Mouse (Mus musculus) hindbrain, embryonic 16.5 days (tissue): ENCODE results near the gene Gm45902. TPM values are rescaled to one million over a fixed set of nuclear protein-coding genes. Genes with fewer than 3 reads are reported as not detected.

Source experiments
- ATAC-seq: fragments of 200-750 bp; cut with Nextera tagmentation; 2 replicates; pipeline ENCODE4 v1.8.0; 2017; ENCODE audit warnings: moderate TSS enrichment, moderate library complexity
- H3K27ac ChIP-seq: fragments of 300-500 bp; sonication (generic); 2 replicates; pipeline ENCODE4 v1.5.1; 2014; ENCODE audit warnings: low read depth, mild to moderate bottlenecking, control low read depth, low read length, moderate library complexity
- H3K27me3 ChIP-seq: fragments of 300-500 bp; sonication (generic); replicated peaks from 2 replicates; pipeline ENCODE4 v1.6.1; 2014; ENCODE audit warnings: low read length; ENCODE audit not compliant: control insufficient read depth, insufficient read depth
- H3K36me3 ChIP-seq: fragments of 300-500 bp; sonication (generic); 2 replicates; pipeline ENCODE4 v1.6.1; 2014; ENCODE audit warnings: mild to moderate bottlenecking, low read length, moderate library complexity, mixed read lengths; ENCODE audit not compliant: control insufficient read depth, insufficient read depth
- H3K4me1 ChIP-seq: fragments of 300-500 bp; sonication (generic); 2 replicates; pipeline ENCODE4 v1.6.1; 2014; ENCODE audit warnings: low read depth, low read length; ENCODE audit not compliant: control insufficient read depth, insufficient read depth
- H3K4me2 ChIP-seq: fragments of 300-500 bp; sonication (generic); 2 replicates; pipeline ENCODE4 v1.6.1; 2014; ENCODE audit warnings: mild to moderate bottlenecking, low read length, control low read depth, moderate library complexity
- H3K4me3 ChIP-seq: fragments of 300-500 bp; sonication (generic); 2 replicates; pipeline ENCODE4 v1.5.1; 2014; ENCODE audit warnings: mild to moderate bottlenecking, low read length, control low read depth, moderate library complexity
- H3K9ac ChIP-seq: fragments of 300-500 bp; sonication (generic); 2 replicates; pipeline ENCODE4 v1.6.1; 2014; ENCODE audit warnings: low read depth, mild to moderate bottlenecking, control low read depth, low read length, moderate library complexity
- H3K9me3 ChIP-seq: fragments of 300-500 bp; sonication (generic); 2 replicates; pipeline ENCODE4 v1.6.1; 2014; ENCODE audit warnings: mild to moderate bottlenecking, low read length, moderate library complexity; ENCODE audit not compliant: control insufficient read depth
- WGBS: fragments of 180-500 bp; shearing (Covaris S2); extraction: QIAGEN DNeasy Blood & Tissue Kit; methylation state at CpG from one replicate; pipeline ENCODE4 v1.1.7; 2014; 5-methylcytosine and 5-hydroxymethylcytosine counted together
- polyA plus RNA-seq: library from polyadenylated mRNA; unstranded; fragments of >200 nt; fragmentation: Nextera tagmentation; extraction: Ambion mirVana; gene quantifications from 2 replicates; pipeline ENCODE4 v1.2.1, GENCODE M21; 2015

Gene Gm45902
- polyA plus RNA-seq: 5.8 and 8.2 TPM in 2 replicates

GRCm38 (mm10) chr2:3512552-3513454, at the start of gene Gm45902, which contains the start of the genes Hspa14 and Cdnf:
TSS of gene Gm45902 (minus strand) at chr2:3512790.
TSS of gene Hspa14 (minus strand) at chr2:3512814.
TSS of gene Cdnf (plus strand) at chr2:3513030.
- ATAC-seq: peak; percentile 100
- H3K36me3 ChIP-seq: peaks cover 13% of the 10 kb centered on the region
- WGBS: under 1% methylated on average over 60 of the region's 60 CpGs

GRCm38 (mm10) chr2:3546588-3546987, 34.0 kb upstream of the Gm45902 start:
- H3K9ac ChIP-seq: no peak overlapping the region
- no peak overlapping the region for H3K4me2 ChIP-seq
- no peak overlapping the region for H3K4me3 ChIP-seq
- H3K36me3 ChIP-seq: no peaks in the 10 kb centered on the region
- no peaks in the 10 kb centered on the region for H3K9me3 ChIP-seq
- 0% methylated on average over 4 of the region's 4 CpGs for WGBS
- ATAC-seq: peak; percentile 42; the same call in 1 of the 2 replicates
- H3K27me3 ChIP-seq: no peaks in the 10 kb centered on the region
- no peaks in the 10 kb centered on the region for H3K4me1 ChIP-seq
- no peak overlapping the region for H3K27ac ChIP-seq

More at GRCm38 (mm10) chr2:3512552-3513454, at the start of gene Gm45902, which contains the start of the genes Hspa14 and Cdnf:
- no peaks in the 10 kb centered on the region for H3K27me3 ChIP-seq
- peak within 1 kb of the TSS; percentile 87 for H3K9ac ChIP-seq
- H3K27ac ChIP-seq: peak within 1 kb of the TSS; percentile 87
- H3K9me3 ChIP-seq: no peaks in the 10 kb centered on the region
- H3K4me3 ChIP-seq: peak within 1 kb of the TSS; percentile 78
- peak within 1 kb of the TSS; percentile 73 for H3K4me2 ChIP-seq
- H3K4me1 ChIP-seq: peaks cover 15% of the 10 kb centered on the region

- no peak overlapping the region for H3K4me2 ChIP-seq
- no peaks in the 10 kb centered on the region for H3K9me3 ChIP-seq
- 75% methylated on average over 2 of the region's 2 CpGs for WGBS
- no peaks in the 10 kb centered on the region for H3K36me3 ChIP-seq
- no peak overlapping the region for H3K27ac ChIP-seq
- no peak for ATAC-seq
- no peak overlapping the region for H3K9ac ChIP-seq
- H3K4me3 ChIP-seq: no peak overlapping the region
- no peaks in the 10 kb centered on the region for H3K27me3 ChIP-seq
- no peaks in the 10 kb centered on the region for H3K4me1 ChIP-seq
These were observed 33.5 kb upstream of the Gm45902 start for GRCm38 (mm10) chr2:3546055-3546454.

DNA sequence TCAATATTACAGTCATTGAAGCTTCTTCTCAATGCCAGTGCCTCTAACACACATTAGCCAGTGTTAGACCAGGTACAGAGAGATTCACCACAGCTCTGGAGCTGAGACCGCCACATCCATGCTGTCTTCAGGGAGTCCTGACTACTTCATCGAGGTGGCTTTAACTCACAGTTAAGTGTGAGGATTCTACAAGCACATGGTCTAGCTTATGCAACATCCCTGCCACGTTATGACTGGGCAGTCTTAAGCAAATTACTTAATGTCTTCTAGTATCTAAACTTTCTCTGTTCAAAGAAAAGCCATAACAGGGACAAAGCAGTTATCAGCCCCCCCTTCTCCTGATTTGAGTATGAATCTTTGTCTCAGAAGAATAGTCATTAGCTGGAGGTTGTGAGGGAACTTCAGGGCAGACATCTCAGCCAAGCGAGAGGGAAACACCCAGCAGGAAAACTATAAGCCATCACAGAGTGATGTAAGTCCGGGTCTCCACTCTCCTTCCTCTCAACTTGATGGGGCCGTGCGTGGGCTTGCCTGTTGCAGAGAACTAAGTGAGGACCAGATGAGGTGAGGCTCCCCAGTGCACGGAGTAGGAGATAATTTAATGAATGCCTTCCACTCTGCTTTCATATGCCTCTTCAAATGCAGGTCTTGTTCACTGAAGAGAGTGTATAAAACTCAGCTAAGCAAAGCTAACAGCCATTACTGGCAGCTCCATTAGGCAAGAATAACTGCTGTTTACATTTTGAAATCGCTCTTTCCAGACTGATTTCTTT, 28.9 kb upstream of the Gm45902 start:
- 63% methylated on average over 9 of the region's 9 CpGs for WGBS
- Histone ChIP-seq H3K4me1 (no peaks in the 10 kb centered on the region), H3K4me2 (no peak overlapping the region), H3K27me3 (no peaks in the 10 kb centered on the region), H3K9ac (no peak overlapping the region), H3K4me3 (no peak overlapping the region), H3K36me3 (no peaks in the 10 kb centered on the region), H3K27ac (no peak overlapping the region), H3K9me3 (no peaks in the 10 kb centered on the region)
- no peak for ATAC-seq

DNA sequence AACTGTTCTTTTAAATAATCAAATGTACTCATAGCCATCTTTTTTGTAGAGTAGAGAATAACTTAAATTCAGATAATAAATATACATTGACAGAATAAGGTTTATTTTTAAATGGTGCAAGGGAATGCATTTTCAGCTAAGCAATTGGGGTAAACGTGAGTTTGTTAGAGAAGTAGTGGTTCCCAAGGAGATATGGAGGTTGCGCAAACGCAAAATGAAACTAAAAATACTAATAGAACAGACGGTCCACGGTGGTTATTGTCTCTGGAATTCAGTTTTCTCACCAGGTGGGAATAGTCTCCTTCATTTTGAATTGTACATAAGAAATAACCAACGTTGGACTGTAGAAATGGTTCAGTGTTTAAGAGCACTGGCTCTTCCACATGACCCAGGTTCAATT, 13.7 kb upstream of the Gm45902 start:
- no peak overlapping the region for H3K4me2 ChIP-seq
- 79% methylated on average over 6 of the region's 6 CpGs for WGBS
- no peaks in the 10 kb centered on the region for H3K27me3 ChIP-seq
- no peak for ATAC-seq
- no peak overlapping the region for H3K4me3 ChIP-seq
- H3K9ac ChIP-seq: no peak overlapping the region
- H3K36me3 ChIP-seq: no peaks in the 10 kb centered on the region
- no peaks in the 10 kb centered on the region for H3K4me1 ChIP-seq
- H3K27ac ChIP-seq: no peak overlapping the region
- H3K9me3 ChIP-seq: no peaks in the 10 kb centered on the region

DNA sequence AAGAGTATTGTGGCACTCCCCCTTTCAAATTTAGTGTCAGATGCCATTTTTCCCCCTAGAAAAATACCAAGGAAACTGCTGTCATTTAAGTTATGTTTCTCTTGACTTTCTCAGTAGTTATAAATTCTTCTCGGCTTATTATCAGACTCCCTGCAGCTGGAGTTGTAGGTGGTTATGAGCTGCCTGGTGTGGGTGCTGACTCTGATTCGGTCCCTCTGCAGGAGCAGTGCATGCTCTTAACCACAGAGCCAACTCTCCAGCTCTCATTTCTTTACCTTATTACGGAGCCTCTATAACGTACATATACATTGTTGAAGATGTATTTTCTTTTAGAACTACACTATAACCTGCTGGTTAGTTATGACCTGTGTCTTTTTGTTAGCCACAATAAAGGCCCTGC, 10.0 kb upstream of the Gm45902 start:
- Histone ChIP-seq H3K4me1 (no peaks in the 10 kb centered on the region), H3K27me3 (no peaks in the 10 kb centered on the region), H3K4me2 (no peak overlapping the region), H3K27ac (no peak overlapping the region), H3K4me3 (no peak overlapping the region), H3K9ac (no peak overlapping the region), H3K9me3 (no peaks in the 10 kb centered on the region), H3K36me3 (no peaks in the 10 kb centered on the region)
- WGBS: 86% methylated on average over 4 of the region's 4 CpGs
- no peak for ATAC-seq

DNA sequence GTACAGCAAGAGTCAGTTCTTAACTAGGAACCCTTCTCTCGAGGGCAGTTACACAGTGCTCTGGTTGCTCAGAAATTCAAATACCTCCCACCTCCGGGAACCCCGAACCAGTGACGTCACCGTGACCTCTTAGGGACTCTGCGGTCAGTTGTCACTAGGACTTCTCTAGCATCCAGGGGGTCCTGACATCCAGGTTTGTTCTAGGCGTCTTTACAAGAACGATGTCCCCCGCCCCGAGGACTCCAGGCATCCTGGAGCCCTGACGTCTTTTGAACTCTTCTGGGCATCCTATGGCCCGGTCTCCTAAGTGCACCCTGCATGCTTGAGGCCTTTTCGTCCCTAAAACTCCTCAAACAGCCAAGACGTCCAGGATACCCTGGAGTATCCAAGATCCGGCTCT, 514 bp downstream of the Gm45902 start:
- peak overlapping the region; percentile 78 for H3K4me3 ChIP-seq
- peak overlapping the region; percentile 73 for H3K4me2 ChIP-seq
- H3K27me3 ChIP-seq: no peaks in the 10 kb centered on the region
- ATAC-seq: no peak
- peaks cover 13% of the 10 kb centered on the region for H3K36me3 ChIP-seq
- H3K9me3 ChIP-seq: no peaks in the 10 kb centered on the region
- peak overlapping the region; percentile 87 for H3K27ac ChIP-seq
- peaks cover 15% of the 10 kb centered on the region for H3K4me1 ChIP-seq
- under 1% methylated on average over 15 of the region's 15 CpGs for WGBS
- H3K9ac ChIP-seq: peak overlapping the region; percentile 87

GRCm38 (mm10) chr2:3500886-3501285, 11.7 kb downstream of the Gm45902 start:
- Histone ChIP-seq H3K4me2 (no peak overlapping the region), H3K4me1 (no peaks in the 10 kb centered on the region), H3K27ac (no peak overlapping the region), H3K36me3 (peaks cover 29% of the 10 kb centered on the region), H3K9ac (no peak overlapping the region), H3K4me3 (no peak overlapping the region), H3K27me3 (no peaks in the 10 kb centered on the region), H3K9me3 (no peaks in the 10 kb centered on the region)
- no peak for ATAC-seq
- 97% methylated on average over 5 of the region's 5 CpGs for WGBS

- Histone ChIP-seq H3K27ac (no peak overlapping the region), H3K9me3 (no peaks in the 10 kb centered on the region), H3K4me1 (no peaks in the 10 kb centered on the region), H3K4me2 (no peak overlapping the region), H3K9ac (no peak overlapping the region), H3K36me3 (peaks cover 33% of the 10 kb centered on the region), H3K27me3 (no peaks in the 10 kb centered on the region), H3K4me3 (no peak overlapping the region)
- no peak for ATAC-seq
- over 99% methylated on average over 6 of the region's 6 CpGs for WGBS
These were observed 13.0 kb downstream of the Gm45902 start for GRCm38 (mm10) chr2:3499543-3499942.
